Mouse (Mus musculus) lung, embryonic 14.5 days (tissue): ENCODE measurements around the gene Atp6v0a1. TPM values are rescaled to one million over a fixed set of nuclear protein-coding genes. Genes with fewer than 3 reads are reported as not detected.
A peak's percentile ranks its signal among the peaks of the same experiment; 100 is the strongest.

Source experiments
- ATAC-seq: fragments of 200-750 bp; cut with Nextera tagmentation; 2 replicates; pipeline ENCODE4 v1.8.0; 2017; ENCODE audit warnings: mild to moderate bottlenecking, moderate TSS enrichment, moderate library complexity; ENCODE audit not compliant: insufficient read depth
- DNase-seq: peaks from one replicate; pipeline ENCODE4 v3.0.0-alpha.2; 2015
- H3K27ac ChIP-seq: fragments of 300-500 bp; sonication (generic); 2 replicates; pipeline ENCODE4 v1.5.1; 2014; ENCODE audit warnings: low read depth, mild to moderate bottlenecking, moderate library complexity
- H3K27me3 ChIP-seq: fragments of 300-500 bp; sonication (generic); 2 replicates; pipeline ENCODE4 v1.6.1; 2014; ENCODE audit warnings: low read length, control low read depth; ENCODE audit not compliant: insufficient read depth
- H3K36me3 ChIP-seq: fragments of 300-500 bp; sonication (generic); 2 replicates; pipeline ENCODE4 v1.6.1; 2014; ENCODE audit warnings: control low read depth; ENCODE audit not compliant: insufficient read depth
- H3K4me1 ChIP-seq: fragments of 300-500 bp; sonication (generic); 2 replicates; pipeline ENCODE4 v1.6.1; 2014; ENCODE audit warnings: antibody characterized with exemption, control low read depth; ENCODE audit not compliant: insufficient read depth
- H3K4me2 ChIP-seq: fragments of 300-500 bp; sonication (generic); 2 replicates; pipeline ENCODE4 v1.6.1; 2014; ENCODE audit warnings: mild to moderate bottlenecking
- H3K4me3 ChIP-seq: fragments of 300-500 bp; sonication (generic); 2 replicates; pipeline ENCODE4 v1.5.1; 2014; ENCODE audit warnings: low read depth, low read length
- H3K9ac ChIP-seq: fragments of 300-500 bp; sonication (generic); 2 replicates; pipeline ENCODE4 v1.6.1; 2014
- H3K9me3 ChIP-seq: fragments of 300-500 bp; sonication (generic); 2 replicates; pipeline ENCODE4 v1.6.1; 2016; ENCODE audit warnings: low read depth, low read length, control low read depth
- CTCF ChIP-seq: IDR thresholded peaks from 2 replicates; pipeline ENCODE4 v1.5.1; 2016; ENCODE audit warnings: antibody characterized with exemption, low read depth
- WGBS: fragments of 180-500 bp; shearing (Covaris S2); extraction: QIAGEN DNeasy Blood & Tissue Kit; methylation state at CpG from one replicate; pipeline ENCODE4 v1.1.7; 2014; 5-methylcytosine and 5-hydroxymethylcytosine counted together
- polyA plus RNA-seq: library from polyadenylated mRNA; unstranded; fragments of >200 nt; fragmentation: Nextera tagmentation; extraction: Ambion mirVana; gene quantifications from 2 replicates; pipeline ENCODE4 v1.2.1, GENCODE M21; 2014

The Atp6v0a1 gene
- polyA plus RNA-seq, 1 experiment from 2014 or later: 38.0 TPM

GRCm38 (mm10) chr11:101060126-101060525 lies 50.9 kb downstream of the Atp6v0a1 start:
- Histone ChIP-seq H3K4me1 (peaks cover 57% of the 10 kb centered on the region), H3K9ac (0 out of 2 replicates have a peak overlapping the region, but pooled peaks have one; percentile 18)

GRCm38 (mm10) chr11:101061049-101061448 lies 51.8 kb downstream of the Atp6v0a1 start:
- H3K9ac ChIP-seq: no peak overlapping the region
- ATAC-seq (no peak), DNase-seq (no peak)
- H3K9me3 ChIP-seq: no peaks in the 10 kb centered on the region
- no peaks in the 10 kb centered on the region for H3K27me3 ChIP-seq
- no peak overlapping the region for H3K4me3 ChIP-seq
- WGBS: 83% methylated on average over 5 of the region's 5 CpGs
- H3K36me3 ChIP-seq: peaks cover 29% of the 10 kb centered on the region
- H3K4me2 ChIP-seq: no peak overlapping the region
- H3K27ac ChIP-seq: no peak overlapping the region
- peaks cover 53% of the 10 kb centered on the region for H3K4me1 ChIP-seq
- no peak for TF ChIP-seq CTCF

More at GRCm38 (mm10) chr11:101060126-101060525, 50.9 kb downstream of the Atp6v0a1 start:
- Histone ChIP-seq H3K36me3 (peaks cover 38% of the 10 kb centered on the region), H3K27me3 (no peaks in the 10 kb centered on the region), H3K4me2 (no peak overlapping the region), H3K4me3 (no peak overlapping the region), H3K9me3 (no peaks in the 10 kb centered on the region), H3K27ac (peak overlapping the region; percentile 91)
- TF ChIP-seq CTCF: no peak
- 31% methylated on average over 8 of the region's 8 CpGs for WGBS
- no peak; the same call in 1 of the 2 replicates for ATAC-seq
- DNase-seq: peak; percentile 84

GRCm38 (mm10) chr11:101062165-101062884 lies 53.1 kb downstream of the Atp6v0a1 start:
- Histone ChIP-seq H3K4me1 (peaks cover 44% of the 10 kb centered on the region), H3K27ac (peak overlapping the region; percentile 96)
- 74% methylated on average over 12 of the region's 12 CpGs for WGBS

DNA sequence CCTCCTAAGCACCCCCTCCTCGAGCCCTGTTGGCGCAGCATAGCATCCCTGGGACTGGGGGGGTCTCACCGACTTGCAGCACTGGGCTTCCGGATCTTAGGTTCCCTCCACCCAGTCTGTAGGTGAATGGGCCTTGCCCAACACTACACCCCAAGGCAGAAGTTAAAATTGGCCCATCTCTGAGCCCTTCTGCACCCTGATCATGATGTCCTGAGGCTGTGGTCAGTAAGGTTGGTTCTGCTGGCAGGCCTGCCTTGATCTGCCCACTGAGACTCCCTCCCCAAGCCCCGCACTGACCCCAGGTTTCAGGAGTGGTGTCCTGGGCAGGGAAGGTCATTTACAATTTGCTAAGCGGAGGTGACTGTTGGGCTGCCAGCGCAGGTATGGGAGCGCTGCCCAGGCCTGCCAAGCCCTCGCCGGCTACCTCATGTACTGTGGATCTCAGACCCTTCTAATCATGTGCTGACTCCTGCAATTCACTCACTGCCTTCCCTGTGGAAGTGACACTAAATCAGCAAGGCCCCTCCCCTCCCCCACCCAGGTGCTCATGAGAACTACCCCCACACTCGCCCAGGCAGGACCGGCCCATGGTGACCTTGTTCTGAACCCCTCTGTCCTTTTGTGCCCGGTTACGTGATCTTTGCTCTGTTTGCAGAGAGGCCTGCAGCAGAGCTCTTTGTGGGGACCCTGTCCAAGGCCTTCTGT lies 53.9 kb downstream of the Atp6v0a1 start:
- Histone ChIP-seq H3K4me3 (no peak overlapping the region), H3K4me2 (peak overlapping the region; percentile 32), H3K27ac (peak overlapping the region; percentile 96), H3K36me3 (peaks cover 23% of the 10 kb centered on the region), H3K4me1 (peaks cover 41% of the 10 kb centered on the region), H3K9ac (peak overlapping the region; percentile 14; the same call in 1 of the 2 replicates), H3K9me3 (no peaks in the 10 kb centered on the region), H3K27me3 (no peaks in the 10 kb centered on the region)
- ATAC-seq (peak; percentile 4; the same call in 1 of the 2 replicates), DNase-seq (no peak)
- 56% methylated on average over 14 of the region's 14 CpGs for WGBS
- TF ChIP-seq CTCF: no peak

More at GRCm38 (mm10) chr11:101062165-101062884, 53.1 kb downstream of the Atp6v0a1 start:
- H3K27me3 ChIP-seq: no peaks in the 10 kb centered on the region
- no peak for ATAC-seq
- peak overlapping the region; percentile 14; the same call in 1 of the 2 replicates for H3K9ac ChIP-seq
- peak; percentile 39; the same call in 1 of the 2 replicates for TF ChIP-seq CTCF
- H3K36me3 ChIP-seq: peaks cover 25% of the 10 kb centered on the region
- no peaks in the 10 kb centered on the region for H3K9me3 ChIP-seq
- DNase-seq: no peak
- H3K4me3 ChIP-seq: no peak overlapping the region
- no peak overlapping the region for H3K4me2 ChIP-seq

DNA sequence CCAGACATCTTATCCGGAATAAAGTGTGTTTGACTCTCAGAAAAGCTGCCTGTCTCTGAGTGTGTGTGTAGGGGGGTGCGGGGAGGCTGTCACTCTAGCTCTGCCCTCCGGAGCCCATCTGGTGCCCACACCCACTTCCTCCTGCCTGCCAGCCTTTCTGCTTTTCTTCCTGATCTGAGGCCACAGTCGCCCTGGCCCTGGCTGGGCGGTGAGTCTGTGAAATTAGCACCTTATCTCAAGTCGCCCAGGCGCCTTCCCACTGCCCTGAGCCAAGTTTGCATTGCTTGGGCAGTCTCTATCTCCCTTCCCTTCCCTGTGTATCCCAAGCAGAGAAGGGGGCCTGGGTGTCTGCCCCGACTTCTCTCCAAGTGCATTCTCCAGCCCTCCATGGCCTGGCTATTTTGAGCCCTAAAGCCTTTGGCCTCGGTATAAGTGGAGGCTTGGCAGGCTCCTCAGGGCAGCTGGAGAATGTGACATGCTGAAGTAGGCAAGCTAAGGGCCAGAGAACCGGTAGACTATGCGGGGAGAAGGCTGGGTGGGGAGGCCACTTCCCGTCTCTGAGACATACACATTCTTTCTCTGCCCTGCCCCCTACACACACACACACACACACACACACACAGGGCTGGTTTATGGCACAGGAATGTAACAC lies 54.5 kb downstream of the Atp6v0a1 start:
- 0 out of 2 replicates have a peak, but pooled peaks cover 2% of the 10 kb centered on the region for H3K27me3 ChIP-seq
- DNase-seq: peak; percentile 72
- peak overlapping the region; percentile 14 for H3K9ac ChIP-seq
- 13% methylated on average over 12 of the region's 12 CpGs for WGBS
- peaks cover 23% of the 10 kb centered on the region for H3K36me3 ChIP-seq
- no peak overlapping the region for H3K4me3 ChIP-seq
- no peak for TF ChIP-seq CTCF
- H3K9me3 ChIP-seq: no peaks in the 10 kb centered on the region
- peak; percentile 65 for ATAC-seq
- peak overlapping the region; percentile 32 for H3K4me2 ChIP-seq
- peaks cover 35% of the 10 kb centered on the region for H3K4me1 ChIP-seq
- peak overlapping the region; percentile 96 for H3K27ac ChIP-seq

DNA sequence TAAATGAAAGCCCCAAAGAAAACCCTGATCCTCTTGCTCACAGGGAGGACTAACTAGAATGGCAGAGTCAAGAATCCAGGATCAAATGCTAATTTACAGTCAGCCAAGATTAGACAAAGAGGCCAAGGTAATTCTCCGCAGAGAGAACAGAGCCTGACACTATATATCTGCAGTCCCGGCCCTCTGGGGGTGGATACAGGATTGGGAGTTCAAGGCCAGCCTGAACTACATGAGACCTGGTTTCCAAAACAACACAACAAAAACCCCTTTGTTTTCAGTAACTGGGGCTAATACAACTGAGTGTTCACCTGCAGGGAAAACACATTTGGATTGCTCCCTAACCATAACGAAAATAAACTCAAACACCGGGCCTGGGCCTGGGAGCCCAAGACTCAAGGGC lies 55.2 kb downstream of the Atp6v0a1 start:
- WGBS: 67% methylated on average over 4 of the region's 4 CpGs

More for the DNA sequence above, 55.2 kb downstream of the Atp6v0a1 start:
- H3K27me3 ChIP-seq: peaks cover 7% of the 10 kb centered on the region; the same call in 1 of the 2 replicates
- no peak overlapping the region for H3K4me3 ChIP-seq
- TF ChIP-seq CTCF: no peak
- peak overlapping the region; percentile 96 for H3K27ac ChIP-seq
- no peaks in the 10 kb centered on the region for H3K9me3 ChIP-seq
- H3K9ac ChIP-seq: no peak overlapping the region
- peak overlapping the region; percentile 32; the same call in 1 of the 2 replicates for H3K4me2 ChIP-seq
- DNase-seq (no peak), ATAC-seq (no peak)
- H3K36me3 ChIP-seq: peaks cover 23% of the 10 kb centered on the region
- H3K4me1 ChIP-seq: peaks cover 31% of the 10 kb centered on the region
